Mouse (Mus musculus): ENCODE results near the gene Olfr547. TPM values are rescaled to one million over a fixed set of nuclear protein-coding genes. Genes with fewer than 3 reads are reported as not detected.
"Not testable (repeated sequence)": the region's sequence is repeated elsewhere in the genome, so short reads cannot be mapped to it uniquely, and the experiment has no call there.

Gene Olfr547
- total RNA-seq (2012; rRNA removed), result not detected in 2 replicates
- not detected in 2 replicates for total RNA-seq (2014; rRNA removed)
- polyA plus RNA-seq (2012; ENCODE audit: insufficient read length, low read depth), result not detected in 2 replicates

DNA sequence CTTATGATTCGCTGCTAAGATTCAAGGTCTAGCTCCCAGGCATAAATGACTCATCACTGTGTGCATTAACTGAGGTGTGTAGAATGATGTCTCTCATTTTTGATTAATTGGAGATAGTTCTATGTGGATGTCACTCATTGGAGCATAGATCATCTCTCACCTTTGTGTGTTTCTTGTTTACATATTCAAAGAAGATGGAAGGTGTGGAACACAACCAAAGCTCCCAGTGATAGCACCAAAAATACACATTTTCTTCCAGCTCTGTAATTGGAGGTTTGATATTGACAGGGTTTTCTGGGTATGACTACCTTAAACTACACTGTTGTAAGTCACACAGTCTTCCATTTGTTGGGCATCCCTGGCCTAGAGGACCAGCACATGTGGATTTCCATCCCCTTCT lies at the start of gene Olfr547:
Gene Olfr547 (plus strand): TSS at position 301 of the 400 bp plus-strand sequence.
- Histone ChIP-seq H3K79me2 (replicated peaks; ENCODE audit: control insufficient read depth, extremely low read depth, insufficient read depth, poor library complexity, severe bottlenecking) (no peaks in the 10 kb centered on the region), H3K9me3 (replicated peaks; ENCODE audit: low read length) (no peaks in the 10 kb centered on the region), H3K4me2 (ENCODE audit: insufficient read depth, low read depth, poor library complexity, severe bottlenecking) (no peak within 1 kb of the TSS; the same call in 1 of the 2 replicates), H3K27me3 (replicated peaks) (no peaks in the 10 kb centered on the region), H3K27ac (ENCODE audit: insufficient read depth, low read depth) (no peak within 1 kb of the TSS), H3K4me3 (replicated peaks in 1 of 3; ENCODE audit: low read depth in 2 of 3, low read length in 2 of 3, poor library complexity in 1 of 3) (no peak within 1 kb of the TSS), H3K4me1 (ENCODE audit: control insufficient read depth in 1 of 2, insufficient read depth in 2 of 2) (no peaks in the 10 kb centered on the region), H3K36me3 (replicated peaks in 1 of 2; ENCODE audit: control insufficient read depth in 1 of 2, insufficient read depth in 1 of 2, low read length in 1 of 2) (no peaks in the 10 kb centered on the region), H3K9ac (ENCODE audit: insufficient read depth, low read depth) (no peak within 1 kb of the TSS)
- DNase-seq (ENCODE audit: extremely low read depth), result no peak
- TF ChIP-seq ETS1 (conservative IDR thresholded peaks at IDR 0.05; ENCODE audit: low read depth, low read length), result no peak
- no peak for TF ChIP-seq JUN (IDR thresholded peaks at IDR 0.05; ENCODE audit: insufficient read depth, low read depth, low read length)
- TF ChIP-seq RCOR1 (conservative IDR thresholded peaks at IDR 0.05; ENCODE audit: low read depth, low read length), result no peak
- no peak for TF ChIP-seq CHD1 (IDR thresholded peaks at IDR 0.05; ENCODE audit: low read depth, low read length)
- no peak for TF ChIP-seq NELFE (IDR thresholded peaks at IDR 0.05; ENCODE audit: low read depth, low read length)
- in situ Hi-C loops (cut with MboI; ENCODE audit: low pct_ligation_motif_present, low pct_unique_long_range_greater_than_20kb, low sequenced_read_pairs) (no loop called here), dilution Hi-C loops (cut with MboI; ENCODE audit: extremely low pct_ligation_motif_present, extremely low pct_unique_long_range_greater_than_20kb, low sequenced_read_pairs) (no loop called here)

- H3K4me3 ChIP-seq (replicated peaks in 1 of 3; ENCODE audit: low read depth in 2 of 3, low read length in 2 of 3, poor library complexity in 1 of 3); H3K27me3 ChIP-seq (replicated peaks); DNase-seq (ENCODE audit: extremely low read depth); H3K4me1 ChIP-seq (ENCODE audit: control insufficient read depth in 1 of 2, insufficient read depth in 2 of 2); H3K9ac ChIP-seq (ENCODE audit: insufficient read depth, low read depth); in situ Hi-C loops (cut with MboI; ENCODE audit: low pct_ligation_motif_present, low pct_unique_long_range_greater_than_20kb, low sequenced_read_pairs); H3K9me3 ChIP-seq (replicated peaks; ENCODE audit: low read length); H3K27ac ChIP-seq (ENCODE audit: insufficient read depth, low read depth); H3K4me2 ChIP-seq (ENCODE audit: insufficient read depth, low read depth, poor library complexity, severe bottlenecking); dilution Hi-C loops (cut with MboI; ENCODE audit: extremely low pct_ligation_motif_present, extremely low pct_unique_long_range_greater_than_20kb, low sequenced_read_pairs); H3K79me2 ChIP-seq (replicated peaks; ENCODE audit: control insufficient read depth, extremely low read depth, insufficient read depth, poor library complexity, severe bottlenecking): not testable (repeated sequence)
- H3K36me3 ChIP-seq (replicated peaks in 1 of 2; ENCODE audit: control insufficient read depth in 1 of 2, insufficient read depth in 1 of 2, low read length in 1 of 2), result peaks cover 0 to 11% of the 10 kb centered on the region in 2 experiments
Observed at GRCm38 (mm10) chr7:102484766-102485165, 49.8 kb upstream of the Olfr547 start.

DNA sequence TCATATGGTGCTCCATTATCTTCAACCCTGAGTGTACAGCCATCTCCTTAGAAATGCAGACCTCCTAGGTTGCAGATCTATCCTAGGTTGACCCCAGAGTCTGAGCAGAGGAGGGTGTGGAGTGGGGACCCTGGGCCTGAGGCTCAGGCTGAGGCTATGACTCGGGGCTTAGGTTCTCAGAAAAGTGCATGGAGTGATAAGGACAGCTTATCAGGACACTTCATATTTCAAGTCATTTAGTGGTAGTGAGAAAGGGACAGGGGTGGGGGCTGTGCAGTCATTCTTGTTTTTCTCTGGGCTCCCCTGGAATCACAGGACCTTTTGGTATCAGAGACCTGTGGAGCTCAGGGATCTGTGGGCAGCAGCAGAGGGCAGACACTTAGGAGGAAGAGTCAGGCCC lies 48.4 kb upstream of the Olfr547 start:
- in situ Hi-C loops (cut with MboI; ENCODE audit: low pct_ligation_motif_present, low pct_unique_long_range_greater_than_20kb, low sequenced_read_pairs), result no loop called here
- DNase-seq (ENCODE audit: extremely low read depth), result no peak

More for the DNA sequence above, 48.4 kb upstream of the Olfr547 start:
- H3K79me2 ChIP-seq (replicated peaks; ENCODE audit: control insufficient read depth, extremely low read depth, insufficient read depth, poor library complexity, severe bottlenecking), result no peaks in the 10 kb centered on the region
- no peak overlapping the region for H3K4me3 ChIP-seq (replicated peaks in 1 of 3; ENCODE audit: low read depth in 2 of 3, low read length in 2 of 3, poor library complexity in 1 of 3)
- no peak overlapping the region for H3K4me2 ChIP-seq (ENCODE audit: insufficient read depth, low read depth, poor library complexity, severe bottlenecking)
- H3K9me3 ChIP-seq (replicated peaks; ENCODE audit: low read length), result no peaks in the 10 kb centered on the region
- no peak for TF ChIP-seq HCFC1 (IDR thresholded peaks at IDR 0.05; ENCODE audit: low read depth, low read length)
- TF ChIP-seq KAT2A (IDR thresholded peaks at IDR 0.05; ENCODE audit: insufficient replicate concordance, low read length), result no peak
- TF ChIP-seq SMC3 (IDR thresholded peaks at IDR 0.05; ENCODE audit: low read depth, low read length), result no peak
- TF ChIP-seq RCOR1 (conservative IDR thresholded peaks at IDR 0.05; ENCODE audit: low read depth, low read length), result no peak
- TF ChIP-seq E2F4 (IDR thresholded peaks at IDR 0.05; ENCODE audit: insufficient replicate concordance, low read depth, low read length), result no peak
- TF ChIP-seq CHD1 (IDR thresholded peaks at IDR 0.05; ENCODE audit: low read depth, low read length), result no peak
- TF ChIP-seq ELF1 (IDR thresholded peaks at IDR 0.05; ENCODE audit: low read depth, low read length), result no peak
- no peak for TF ChIP-seq ZMIZ1 (IDR thresholded peaks at IDR 0.05; ENCODE audit: low read depth, low read length)
- no peak for TF ChIP-seq IRF4 (IDR thresholded peaks at IDR 0.05; ENCODE audit: low read depth, low read length)
- no peak for TF ChIP-seq RAD21 (IDR thresholded peaks at IDR 0.05; ENCODE audit: low read depth, low read length)
- no peak for TF ChIP-seq UBTF (IDR thresholded peaks at IDR 0.05; ENCODE audit: low read depth, low read length)
- TF ChIP-seq ZC3H11A (IDR thresholded peaks at IDR 0.05; ENCODE audit: low read depth, low read length), result no peak
- TF ChIP-seq MAX (IDR thresholded peaks at IDR 0.05; ENCODE audit: low read length), result no peak
- no peak for TF ChIP-seq TCF12 (IDR thresholded peaks at IDR 0.05; ENCODE audit: low read depth, low read length)
- no peak for TF ChIP-seq JUN (IDR thresholded peaks at IDR 0.05; ENCODE audit: insufficient read depth, low read depth, low read length)
- TF ChIP-seq MYC (IDR thresholded peaks at IDR 0.05; ENCODE audit: low read depth, low read length), result no peak
- TF ChIP-seq POLR2A (IDR thresholded peaks at IDR 0.05; ENCODE audit: low read depth, low read length), result no peak
- no peak for TF ChIP-seq USF1 (IDR thresholded peaks at IDR 0.05; ENCODE audit: low read depth, low read length)
- TF ChIP-seq MXI1 (IDR thresholded peaks at IDR 0.05; ENCODE audit: low read depth, low read length), result no peak
- no peak overlapping the region for H3K27ac ChIP-seq (ENCODE audit: insufficient read depth, low read depth)
- H3K9ac ChIP-seq (ENCODE audit: insufficient read depth, low read depth), result no peak overlapping the region
- dilution Hi-C loops (cut with MboI; ENCODE audit: extremely low pct_ligation_motif_present, extremely low pct_unique_long_range_greater_than_20kb, low sequenced_read_pairs), result no loop called here
- H3K4me1 ChIP-seq (ENCODE audit: control insufficient read depth in 1 of 2, insufficient read depth in 2 of 2), result no peaks in the 10 kb centered on the region
- peaks cover 0 to 8% of the 10 kb centered on the region in 2 experiments for H3K36me3 ChIP-seq (replicated peaks in 1 of 2; ENCODE audit: control insufficient read depth in 1 of 2, insufficient read depth in 1 of 2, low read length in 1 of 2)
- no peaks in the 10 kb centered on the region for H3K27me3 ChIP-seq (replicated peaks)
